Mouse (Mus musculus) hindbrain, embryonic 13.5 days (tissue): Measurements from ENCODE around the gene Tns1. TPM values are rescaled to one million over a fixed set of nuclear protein-coding genes. Genes with fewer than 3 reads are reported as not detected.

Experiments used
- ATAC-seq: fragments of 200-750 bp; cut with Nextera tagmentation; 2 replicates; pipeline ENCODE4 v1.8.0; 2017; ENCODE audit warnings: moderate TSS enrichment; ENCODE audit not compliant: low FRiP score
- H3K27ac ChIP-seq: fragments of 300-500 bp; sonication (generic); 2 replicates; pipeline ENCODE4 v1.5.1; 2015; ENCODE audit warnings: inconsistent platforms, mild to moderate bottlenecking, moderate library complexity
- H3K27me3 ChIP-seq: fragments of 300-500 bp; sonication (generic); 2 replicates; pipeline ENCODE4 v1.6.1; 2015; ENCODE audit warnings: mild to moderate bottlenecking, inconsistent platforms
- H3K36me3 ChIP-seq: fragments of 300-500 bp; sonication (generic); 2 replicates; pipeline ENCODE4 v1.6.1; 2015; ENCODE audit warnings: mild to moderate bottlenecking, inconsistent platforms
- H3K4me1 ChIP-seq: fragments of 300-500 bp; sonication (generic); replicated peaks from 2 replicates; pipeline ENCODE4 v1.6.1; 2015; ENCODE audit warnings: inconsistent platforms
- H3K4me2 ChIP-seq: fragments of 300-500 bp; sonication (generic); 2 replicates; pipeline ENCODE4 v1.6.1; 2015; ENCODE audit warnings: inconsistent platforms, mild to moderate bottlenecking, moderate library complexity
- H3K4me3 ChIP-seq: fragments of 300-500 bp; sonication (generic); 2 replicates; pipeline ENCODE4 v1.5.1; 2015; ENCODE audit warnings: mild to moderate bottlenecking, inconsistent platforms
- H3K9ac ChIP-seq: fragments of 300-500 bp; sonication (generic); 2 replicates; pipeline ENCODE4 v1.6.1; 2015; ENCODE audit warnings: mild to moderate bottlenecking, inconsistent platforms
- H3K9me3 ChIP-seq: fragments of 300-500 bp; sonication (generic); 2 replicates; pipeline ENCODE4 v1.6.1; 2016; ENCODE audit warnings: inconsistent platforms
- WGBS: fragments of 180-500 bp; shearing (Covaris S2); methylation state at CpG from one replicate; pipeline ENCODE4 v1.1.7; 2015; 5-methylcytosine and 5-hydroxymethylcytosine counted together
- polyA plus RNA-seq: library from polyadenylated mRNA; unstranded; fragments of >200 nt; fragmentation: Nextera tagmentation; extraction: Ambion mirVana; gene quantifications from 2 replicates; pipeline ENCODE4 v1.2.1, GENCODE M21; 2015

The Tns1 gene
- polyA plus RNA-seq, 1 experiment from 2014 or later: 10.3 TPM

- Histone ChIP-seq H3K4me1 (peaks cover 4% of the 10 kb centered on the region), H3K9me3 (no peaks in the 10 kb centered on the region), H3K27ac (no peak overlapping the region), H3K9ac (no peak overlapping the region), H3K4me2 (no peak overlapping the region), H3K4me3 (no peak overlapping the region), H3K27me3 (no peaks in the 10 kb centered on the region), H3K36me3 (no peaks in the 10 kb centered on the region)
- ATAC-seq: no peak
- 84% methylated on average over 17 of the region's 17 CpGs for WGBS
Measured at GRCm38 (mm10) chr1:74049430-74049829, 74.8 kb downstream of the Tns1 start.

- Histone ChIP-seq H3K27ac (no peak overlapping the region), H3K36me3 (no peaks in the 10 kb centered on the region), H3K9me3 (no peaks in the 10 kb centered on the region), H3K4me1 (peaks cover 14% of the 10 kb centered on the region), H3K27me3 (no peaks in the 10 kb centered on the region), H3K9ac (no peak overlapping the region), H3K4me3 (no peak overlapping the region), H3K4me2 (no peak overlapping the region)
- 74% methylated on average over 6 of the region's 6 CpGs for WGBS
- ATAC-seq: no peak
Measured at GRCm38 (mm10) chr1:74047722-74048121, 76.5 kb downstream of the Tns1 start.

- Histone ChIP-seq H3K4me1 (peaks cover 18% of the 10 kb centered on the region), H3K4me3 (no peak overlapping the region), H3K27me3 (no peaks in the 10 kb centered on the region), H3K9me3 (no peaks in the 10 kb centered on the region), H3K36me3 (no peaks in the 10 kb centered on the region), H3K9ac (no peak overlapping the region), H3K4me2 (no peak overlapping the region), H3K27ac (no peak overlapping the region)
- no peak for ATAC-seq
- 64% methylated on average over 2 of the region's 2 CpGs for WGBS
Measured at GRCm38 (mm10) chr1:74047311-74047710, 76.9 kb downstream of the Tns1 start.

GRCm38 (mm10) chr1:74045034-74045433, 79.2 kb downstream of the Tns1 start:
- H3K4me3 ChIP-seq: no peak overlapping the region
- H3K27me3 ChIP-seq: no peaks in the 10 kb centered on the region
- WGBS: 92% methylated on average over 2 of the region's 2 CpGs
- H3K4me1 ChIP-seq: peaks cover 35% of the 10 kb centered on the region
- no peak overlapping the region for H3K9ac ChIP-seq
- H3K9me3 ChIP-seq: no peaks in the 10 kb centered on the region
- no peak for ATAC-seq
- H3K27ac ChIP-seq: no peak overlapping the region
- no peak overlapping the region for H3K4me2 ChIP-seq
- H3K36me3 ChIP-seq: no peaks in the 10 kb centered on the region

GRCm38 (mm10) chr1:74044421-74044820, 79.8 kb downstream of the Tns1 start:
- H3K4me1 ChIP-seq: peaks cover 35% of the 10 kb centered on the region
- no peak for ATAC-seq
- H3K27me3 ChIP-seq: no peaks in the 10 kb centered on the region
- H3K4me2 ChIP-seq: no peak overlapping the region
- H3K27ac ChIP-seq: no peak overlapping the region
- no peak overlapping the region for H3K4me3 ChIP-seq
- no peaks in the 10 kb centered on the region for H3K9me3 ChIP-seq
- no peaks in the 10 kb centered on the region for H3K36me3 ChIP-seq
- H3K9ac ChIP-seq: no peak overlapping the region
- WGBS: 67% methylated on average over 1 of the region's 1 CpGs

- Histone ChIP-seq H3K27ac (no peak overlapping the region), H3K36me3 (no peaks in the 10 kb centered on the region), H3K4me3 (no peak overlapping the region), H3K9me3 (no peaks in the 10 kb centered on the region), H3K9ac (no peak overlapping the region), H3K4me1 (peaks cover 35% of the 10 kb centered on the region), H3K4me2 (no peak overlapping the region), H3K27me3 (no peaks in the 10 kb centered on the region)
- ATAC-seq: no peak
- 75% methylated on average over 4 of the region's 4 CpGs for WGBS
Measured at GRCm38 (mm10) chr1:74043584-74044105, 80.6 kb downstream of the Tns1 start.

GRCm38 (mm10) chr1:74042711-74043467, 81.4 kb downstream of the Tns1 start:
- no peak; the same call in 1 of the 2 replicates for ATAC-seq
- no peak overlapping the region for H3K4me2 ChIP-seq

GRCm38 (mm10) chr1:74041692-74042091, 82.6 kb downstream of the Tns1 start:
- 45% methylated on average over 8 of the region's 8 CpGs for WGBS
- H3K27ac ChIP-seq: 0 out of 2 replicates have a peak overlapping the region, but pooled peaks have one; percentile 18
- H3K4me3 ChIP-seq: no peak overlapping the region
- H3K4me2 ChIP-seq: no peak overlapping the region
- ATAC-seq: no peak
- no peaks in the 10 kb centered on the region for H3K9me3 ChIP-seq
- peaks cover 39% of the 10 kb centered on the region for H3K4me1 ChIP-seq
- H3K27me3 ChIP-seq: peaks cover 12% of the 10 kb centered on the region
- H3K9ac ChIP-seq: no peak overlapping the region
- no peaks in the 10 kb centered on the region for H3K36me3 ChIP-seq

More at GRCm38 (mm10) chr1:74042711-74043467, 81.4 kb downstream of the Tns1 start:
- Histone ChIP-seq H3K9ac (no peak overlapping the region), H3K27ac (0 out of 2 replicates have a peak overlapping the region, but pooled peaks have one; percentile 13), H3K9me3 (no peaks in the 10 kb centered on the region), H3K4me1 (peaks cover 35% of the 10 kb centered on the region), H3K36me3 (no peaks in the 10 kb centered on the region), H3K27me3 (0 out of 2 replicates have a peak, but pooled peaks cover 2% of the 10 kb centered on the region), H3K4me3 (no peak overlapping the region)
- 58% methylated on average over 3 of the region's 3 CpGs for WGBS

GRCm38 (mm10) chr1:74041178-74041577, 83.1 kb downstream of the Tns1 start:
- Histone ChIP-seq H3K9me3 (no peaks in the 10 kb centered on the region), H3K4me2 (no peak overlapping the region), H3K4me3 (no peak overlapping the region), H3K9ac (no peak overlapping the region), H3K27me3 (peaks cover 18% of the 10 kb centered on the region), H3K36me3 (no peaks in the 10 kb centered on the region), H3K4me1 (peaks cover 44% of the 10 kb centered on the region), H3K27ac (no peak overlapping the region)
- ATAC-seq: no peak
- 80% methylated on average over 7 of the region's 7 CpGs for WGBS

GRCm38 (mm10) chr1:74036560-74037390, 87.5 kb downstream of the Tns1 start:
- WGBS: 5% methylated on average over 40 of the region's 40 CpGs
- peak overlapping the region; percentile 68 for H3K9ac ChIP-seq
- H3K27me3 ChIP-seq: peaks cover 22% of the 10 kb centered on the region
- peak overlapping the region; percentile 23; the same call in 1 of the 2 replicates for H3K27ac ChIP-seq
- H3K9me3 ChIP-seq: no peaks in the 10 kb centered on the region
- H3K4me2 ChIP-seq: peak overlapping the region; percentile 68
- 0 out of 2 replicates have a peak, but pooled peaks have one; percentile 26 for ATAC-seq
- no peaks in the 10 kb centered on the region for H3K36me3 ChIP-seq
- peaks cover 39% of the 10 kb centered on the region for H3K4me1 ChIP-seq
- peak overlapping the region; percentile 43 for H3K4me3 ChIP-seq

- no peaks in the 10 kb centered on the region for H3K36me3 ChIP-seq
- ATAC-seq: no peak
- 46% methylated on average over 3 of the region's 3 CpGs for WGBS
- peaks cover 22% of the 10 kb centered on the region for H3K27me3 ChIP-seq
- H3K4me1 ChIP-seq: peaks cover 39% of the 10 kb centered on the region
- no peak overlapping the region for H3K9ac ChIP-seq
- H3K4me2 ChIP-seq: peak overlapping the region; percentile 68
- H3K4me3 ChIP-seq: peak overlapping the region; percentile 43; the same call in 1 of the 2 replicates
- H3K27ac ChIP-seq: peak overlapping the region; percentile 23; the same call in 1 of the 2 replicates
- no peaks in the 10 kb centered on the region for H3K9me3 ChIP-seq
Measured at GRCm38 (mm10) chr1:74035912-74036489, 88.2 kb downstream of the Tns1 start.

- no peaks in the 10 kb centered on the region for H3K36me3 ChIP-seq
- H3K9ac ChIP-seq: no peak overlapping the region
- peaks cover 40% of the 10 kb centered on the region for H3K4me1 ChIP-seq
- H3K4me3 ChIP-seq: no peak overlapping the region
- ATAC-seq: no peak
- no peaks in the 10 kb centered on the region for H3K9me3 ChIP-seq
- no peak overlapping the region for H3K27ac ChIP-seq
- 67% methylated on average over 4 of the region's 4 CpGs for WGBS
- H3K4me2 ChIP-seq: no peak overlapping the region
- H3K27me3 ChIP-seq: peaks cover 22% of the 10 kb centered on the region
Measured at GRCm38 (mm10) chr1:74035487-74035886, 88.8 kb downstream of the Tns1 start.
